ENCODE assay signal across 19 mouse cellular contexts in genomic region chr1:38442887-38443286, GRCm38 (mm10).
DNase-seq lines count a peak whose midpoint lies in the region; ATAC-seq and TF ChIP-seq lines count a peak whose summit lies in the region.
"Had no signal": no experiment of that assay in that cellular context is flagged by ENCODE, and none has a peak within 500 bp of the region (broad histone marks: within the 10 kb centered on the region; RNA-seq: fewer than 3 reads in every experiment).

No protein-coding gene starts in this region.

- no peak for TF ChIP-seq POLR2A in heart, adult 2 months (IDR thresholded peaks at IDR 0.05; ENCODE audit: insufficient read depth, low read depth, low read length)

- H3K36me3 ChIP-seq in heart, embryonic 10.5 days, result no peaks in the 10 kb centered on the region
- H3K36me3 ChIP-seq in heart, adult 2 months (ENCODE audit: control insufficient read depth, insufficient read depth, low read length), result no peaks in the 10 kb centered on the region
- H3K36me3 ChIP-seq: forebrain, embryonic 15.5 days; midbrain, embryonic 13.5 days had no signal

- no peak for TF ChIP-seq EP300 in heart, adult 2 months (IDR thresholded peaks at IDR 0.05; ENCODE audit: insufficient read depth, low read depth, low read length)

- H3K9me3 ChIP-seq in heart, embryonic 10.5 days, result no peaks in the 10 kb centered on the region
- H3K9me3 ChIP-seq: forebrain, embryonic 15.5 days; limb, embryonic 13.5 days; midbrain, embryonic 13.5 days had no signal

- peak; percentile 89 for DNase-seq in heart, embryonic 10.5 days (ENCODE audit: low spot score)
- DNase-seq in heart, adult 2 months, result no peak
- DNase-seq in urinary bladder, adult 18-20 months (ENCODE audit: low spot score in 2 of 2), result peak; percentile 12 to 52
- no peak for DNase-seq in urinary bladder, adult 2 months (ENCODE audit: low spot score)
- DNase-seq in heart, postnatal 10 days, result peak; percentile 43 to 65
- no peak for DNase-seq in lung, postnatal 4 days
- DNase-seq: adrenal gland, adult 2 months; B cell, adult 2 months; cerebellum, adult 8-10 months; gastrocnemius, adult 2 months; kidney, adult 11 months; kidney, postnatal 14 days; lung, postnatal 10 days had no signal

- ATAC-seq in megakaryocyte progenitor cell, adult 5-6 weeks (replicated peaks; ENCODE audit: poor library complexity), result peak; percentile 24; the same call in 1 of the 2 replicates
- no peak for ATAC-seq in activated CD4-positive, CD25-positive, alpha-beta regulatory T cell, adult 4 months
- ATAC-seq: forebrain, embryonic 15.5 days; midbrain, embryonic 13.5 days had no signal

- no peak overlapping the region for H3K9ac ChIP-seq in heart, adult 2 months (ENCODE audit: low read depth, low read length)
- H3K9ac ChIP-seq: forebrain, embryonic 15.5 days; limb, embryonic 13.5 days; midbrain, embryonic 13.5 days had no signal

- H3K4me1 ChIP-seq in heart, embryonic 10.5 days, result peaks cover 80% of the 10 kb centered on the region
- no peaks in the 10 kb centered on the region for H3K4me1 ChIP-seq in heart, adult 2 months (ENCODE audit: control insufficient read depth, insufficient read depth, low read length)

- H3K79me2 ChIP-seq in heart, adult 2 months (replicated peaks; ENCODE audit: control insufficient read depth, insufficient read depth, low read length), result no peaks in the 10 kb centered on the region

- intact Hi-C loops in heart, adult 2 months (cut with DNase I), result loop anchor here (10.0 kb wide), 1 partner anchor 128 kb away; no protein-coding TSS in a partner anchor
- intact Hi-C loops in heart, postnatal 10 days (cut with DNase I), result no loop called here

- WGBS in heart, embryonic 10.5 days, result 12% methylated on average over 3 of the region's 3 CpGs
- WGBS in heart, adult 2 months, result 37% methylated on average over 3 of the region's 3 CpGs

- peak overlapping the region; percentile 82 for H3K27ac ChIP-seq in heart, embryonic 10.5 days
- no peak overlapping the region for H3K27ac ChIP-seq in heart, adult 2 months
- H3K27ac ChIP-seq: forebrain, embryonic 15.5 days; gastrocnemius, adult 2 months; limb, embryonic 13.5 days; midbrain, embryonic 13.5 days had no signal

- H3K27me3 ChIP-seq in heart, embryonic 10.5 days (ENCODE audit: insufficient read depth, poor library complexity, severe bottlenecking), result no peaks in the 10 kb centered on the region
- H3K27me3 ChIP-seq in heart, adult 2 months (ENCODE audit: control insufficient read depth, insufficient read depth, low read length), result no peaks in the 10 kb centered on the region
- H3K27me3 ChIP-seq: forebrain, embryonic 15.5 days; limb, embryonic 13.5 days; midbrain, embryonic 13.5 days had no signal

- H3K4me3 ChIP-seq in heart, embryonic 10.5 days, result no peak overlapping the region
- H3K4me3 ChIP-seq in heart, adult 2 months, result no peak overlapping the region
- H3K4me3 ChIP-seq: forebrain, embryonic 15.5 days; gastrocnemius, adult 2 months; limb, embryonic 13.5 days; midbrain, embryonic 13.5 days; myocyte had no signal

- TF ChIP-seq CTCF in heart, adult 2 months (IDR thresholded peaks at IDR 0.05), result no peak

Comparison
In these comparisons a context has a peak if more than half of its experiments do, and no peak if none do; other contexts are left out.
1. DNase-seq: peak in heart, embryonic 10.5 days (single experiment), urinary bladder, adult 18-20 months (2 of 2) and heart, postnatal 10 days (2 of 2); none in heart, adult 2 months (0 of 2), urinary bladder, adult 2 months (single experiment) and lung, postnatal 4 days (0 of 2).